Mouse (Mus musculus) spleen, adult 2 months (tissue): Measurements from ENCODE around the gene Gm6812. TPM values are rescaled to one million over a fixed set of nuclear protein-coding genes. Genes with fewer than 3 reads are reported as not detected.
"Not testable (repeated sequence)": the region's sequence is repeated elsewhere in the genome, so short reads cannot be mapped to it uniquely, and the experiment has no call there.

Source experiments
- DNase-seq, 2 experiments: peaks; one replicate each; pipeline versions ENCODE4 v3.0.0 to v3.0.0-alpha.2; 2012 to 2021; ENCODE audit warnings: low spot score in 2 of 2, low read depth in 1 of 2
- H3K27ac ChIP-seq: fragments of 200-500 bp; 2 replicates; pipeline ENCODE4 v1.5.1; 2012; ENCODE audit warnings: low read length, inconsistent platforms; ENCODE audit not compliant: insufficient read depth
- H3K27me3 ChIP-seq: fragments of 200-500 bp; 2 replicates; pipeline ENCODE4 v1.6.1; 2012; ENCODE audit warnings: mild to moderate bottlenecking, moderate library complexity, low read length, inconsistent platforms; ENCODE audit not compliant: control insufficient read depth, insufficient read depth
- H3K36me3 ChIP-seq: fragments of 200-500 bp; 2 replicates; pipeline ENCODE4 v1.6.1; 2012; ENCODE audit warnings: mild to moderate bottlenecking, low read length, inconsistent platforms; ENCODE audit not compliant: control insufficient read depth, insufficient read depth
- H3K4me1 ChIP-seq: fragments of 200-500 bp; 2 replicates; pipeline ENCODE4 v1.6.1; 2011; ENCODE audit warnings: inconsistent platforms; ENCODE audit not compliant: control insufficient read depth, insufficient read depth, insufficient read length
- H3K4me3 ChIP-seq: fragments of 200-500 bp; 2 replicates; pipeline ENCODE4 v1.5.1; 2011; ENCODE audit warnings: mild to moderate bottlenecking, inconsistent platforms; ENCODE audit not compliant: insufficient read depth, insufficient read length; ENCODE audit errors: extremely low read depth
- CTCF ChIP-seq: fragments of 200-500 bp; IDR thresholded peaks from 2 replicates; pipeline ENCODE4 v1.5.1; 2011; ENCODE audit warnings: mild to moderate bottlenecking, inconsistent platforms; ENCODE audit not compliant: insufficient read depth, insufficient read length, insufficient replicate concordance; ENCODE audit errors: extremely low read depth
- POLR2A ChIP-seq: fragments of 200-500 bp; IDR thresholded peaks from 2 replicates; pipeline ENCODE4 v1.6.1; 2011; ENCODE audit warnings: low read depth, low read length, inconsistent platforms
- WGBS: fragments of 180-500 bp; shearing (Covaris S2); methylation state at CpG from one replicate; pipeline ENCODE4 v1.1.7; 2018; 5-methylcytosine and 5-hydroxymethylcytosine counted together
- polyA plus RNA-seq: library from polyadenylated mRNA; depleted of rRNA; stranded (reverse); fragments of >200 nt; gene quantifications from 2 replicates; pipeline ENCODE4 v1.2.3, GENCODE M21; 2012; rRNA removed

Gene Gm6812
- polyA plus RNA-seq: not detected in 2 replicates

DNA sequence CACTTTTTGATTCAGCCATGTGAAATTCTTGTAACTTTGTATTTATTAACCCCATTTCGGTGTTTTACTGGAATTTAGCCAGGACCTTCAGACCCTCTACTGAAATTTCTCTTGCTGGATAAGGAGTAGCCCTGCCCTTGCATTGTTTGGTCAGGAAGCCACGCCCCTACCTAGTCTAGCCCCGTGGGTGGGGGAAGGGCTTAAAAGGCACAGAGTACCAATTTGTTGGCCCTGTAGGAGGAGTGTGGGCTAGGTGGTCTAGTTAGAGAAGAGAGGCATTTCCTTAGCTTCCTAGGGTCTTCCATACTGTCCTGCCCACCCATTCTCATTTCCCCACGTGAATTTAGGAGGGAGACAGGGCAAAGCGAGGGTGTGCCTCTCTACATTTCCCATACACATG lies at the start of gene Gm6812:
Gm6812 (minus strand) TSS at position 101 of the 400 bp plus-strand sequence.
- H3K27ac ChIP-seq, H3K27me3 ChIP-seq, DNase-seq, H3K4me3 ChIP-seq, H3K4me1 ChIP-seq, H3K36me3 ChIP-seq: not testable (repeated sequence)
- WGBS: 73% methylated on average over 5 of the region's 5 CpGs

DNA sequence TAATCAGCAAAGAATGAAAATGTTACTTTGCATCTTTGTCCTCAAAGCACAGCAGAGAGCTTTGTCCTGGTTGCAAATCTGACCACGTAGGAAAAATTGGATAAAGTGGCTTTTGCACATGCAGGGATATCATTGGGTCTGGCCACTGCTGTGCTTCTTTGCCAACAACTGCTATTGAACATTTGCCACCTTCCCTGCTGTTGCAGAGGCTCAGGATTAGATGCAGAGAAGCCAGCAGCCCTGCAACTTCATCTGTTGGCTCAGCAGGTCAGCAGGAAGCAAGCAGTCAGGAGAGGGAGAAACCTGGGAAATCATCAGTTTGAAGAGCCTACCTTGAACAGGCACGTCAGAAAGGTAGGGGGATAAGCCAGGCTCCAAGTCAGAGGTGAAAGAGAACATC lies 27.7 kb downstream of the Gm6812 start:
- Histone ChIP-seq H3K27ac (no peak overlapping the region), H3K36me3 (no peaks in the 10 kb centered on the region), H3K4me3 (no peak overlapping the region), H3K4me1 (no peaks in the 10 kb centered on the region), H3K27me3 (no peaks in the 10 kb centered on the region)
- WGBS: 60% methylated on average over 2 of the region's 2 CpGs
- no peak for DNase-seq
- TF ChIP-seq POLR2A (no peak), CTCF (no peak)

Other genes starting within 250 kb of the Gm6812 start
- gene Fmr1, start 214.5 kb downstream of the Gm6812 start, polyA plus RNA-seq: 5.1 and 9.6 TPM in 2 replicates
- 0.11 TPM in 1 of 2 replicates, not detected in the other for gene Fmr1nb, start 131.2 kb downstream of the Gm6812 start, polyA plus RNA-seq
- gene Gm14698, start 72.0 kb downstream of the Gm6812 start, polyA plus RNA-seq: 0.13 and 0.23 TPM in 2 replicates